Mouse (Mus musculus): Measurements from ENCODE around the gene Mpst.

DNA sequence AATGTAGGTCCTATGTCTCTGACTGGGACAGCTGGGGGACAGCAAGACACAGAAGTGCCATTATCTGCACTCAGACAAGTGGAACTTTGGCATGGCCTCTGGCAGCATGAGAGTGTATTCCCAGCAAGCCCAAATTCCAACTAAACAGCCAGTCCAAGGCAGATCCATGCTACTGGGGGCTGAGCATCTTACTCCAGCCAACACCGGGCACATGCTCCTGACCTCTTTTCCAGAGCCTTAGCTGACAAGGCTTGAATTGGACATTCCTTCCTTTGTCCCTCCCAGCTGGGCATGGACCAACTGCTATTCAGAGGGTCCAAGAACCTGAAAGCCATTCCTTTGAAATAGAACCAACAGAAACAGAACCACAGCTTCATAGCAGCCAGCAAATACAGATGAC lies 36.6 kb upstream of the Mpst start:
- no peak for TF ChIP-seq CTCF (IDR thresholded peaks at IDR 0.05; ENCODE audit: low read depth, low read length)
- TF ChIP-seq POLR2A (IDR thresholded peaks at IDR 0.05; ENCODE audit: borderline replicate concordance, low read depth, low read length) = no peak

All from bone marrow macrophage, adult 2 months (primary cell).